Mouse (Mus musculus): ENCODE results near the gene Tmcc2.
"Not testable (repeated sequence)": the region's sequence is repeated elsewhere in the genome, so short reads cannot be mapped to it uniquely, and the experiment has no call there.

Gene Tmcc2

GRCm38 (mm10) chr1:132370681-132371173, 20.4 kb downstream of the Tmcc2 start:
- DNase-seq (ENCODE audit: low spot score in 2 of 2): no peak

GRCm38 (mm10) chr1:132367692-132368506, 23.2 kb downstream of the Tmcc2 start:
- peak; percentile 62 to 75 for DNase-seq (ENCODE audit: low spot score in 2 of 2)

- DNase-seq (ENCODE audit: low spot score in 2 of 2): no peak
Measured at GRCm38 (mm10) chr1:132366937-132367336, 24.1 kb downstream of the Tmcc2 start.

- no peak for DNase-seq (ENCODE audit: low spot score in 2 of 2)
Measured at GRCm38 (mm10) chr1:132366235-132366634, 24.8 kb downstream of the Tmcc2 start.

- no peak for DNase-seq (ENCODE audit: low spot score in 2 of 2)
Measured at GRCm38 (mm10) chr1:132365645-132366044, 25.4 kb downstream of the Tmcc2 start.

GRCm38 (mm10) chr1:132364896-132365557, 26.1 kb downstream of the Tmcc2 start:
- DNase-seq (ENCODE audit: low spot score in 2 of 2): no peak

- no peak for DNase-seq (ENCODE audit: low spot score in 2 of 2)
Measured at GRCm38 (mm10) chr1:132364388-132364787, 26.7 kb downstream of the Tmcc2 start.

- no peak for DNase-seq (ENCODE audit: low spot score in 2 of 2)
Measured at GRCm38 (mm10) chr1:132361959-132362358, 29.1 kb downstream of the Tmcc2 start.

GRCm38 (mm10) chr1:132356841-132357240, 34.2 kb downstream of the Tmcc2 start:
- DNase-seq (ENCODE audit: low spot score in 2 of 2): no peak

GRCm38 (mm10) chr1:132355841-132356242, 35.2 kb downstream of the Tmcc2 start:
- DNase-seq (ENCODE audit: low spot score in 2 of 2): peak; percentile 70 to 73

- no peak for DNase-seq (ENCODE audit: low spot score in 2 of 2)
Measured at GRCm38 (mm10) chr1:132355162-132355601, 35.9 kb downstream of the Tmcc2 start.

- no peak for DNase-seq (ENCODE audit: low spot score in 2 of 2)
Measured at GRCm38 (mm10) chr1:132354234-132354633, 36.8 kb downstream of the Tmcc2 start.

- DNase-seq (ENCODE audit: low spot score in 2 of 2): no peak
Measured at GRCm38 (mm10) chr1:132353389-132353788, 37.7 kb downstream of the Tmcc2 start.

GRCm38 (mm10) chr1:132351058-132351457, 40.0 kb downstream of the Tmcc2 start:
- DNase-seq (ENCODE audit: low spot score in 2 of 2): no peak

- not testable (repeated sequence) for DNase-seq (ENCODE audit: low spot score in 2 of 2)
Measured at GRCm38 (mm10) chr1:132349601-132350000, 41.5 kb downstream of the Tmcc2 start.

GRCm38 (mm10) chr1:132349049-132349448, 42.0 kb downstream of the Tmcc2 start:
- not testable (repeated sequence) for DNase-seq (ENCODE audit: low spot score in 2 of 2)

GRCm38 (mm10) chr1:132348401-132348800, 42.7 kb downstream of the Tmcc2 start:
- DNase-seq (ENCODE audit: low spot score in 2 of 2): no peak

- DNase-seq (ENCODE audit: low spot score in 2 of 2): no peak
Measured at GRCm38 (mm10) chr1:132346951-132347350, 44.1 kb downstream of the Tmcc2 start.

GRCm38 (mm10) chr1:132346134-132346851, 44.8 kb downstream of the Tmcc2 start:
- DNase-seq (ENCODE audit: low spot score in 2 of 2): no peak

GRCm38 (mm10) chr1:132345514-132345913, 45.6 kb downstream of the Tmcc2 start:
- DNase-seq (ENCODE audit: low spot score in 2 of 2): no peak

GRCm38 (mm10) chr1:132343656-132344055, 47.4 kb downstream of the Tmcc2 start:
- no peak for DNase-seq (ENCODE audit: low spot score in 2 of 2)

GRCm38 (mm10) chr1:132343191-132343590, 47.9 kb downstream of the Tmcc2 start:
- no peak for DNase-seq (ENCODE audit: low spot score in 2 of 2)

Measured in right cerebral cortex, postnatal 36 days (tissue).